Mouse (Mus musculus) layer of hippocampus, adult 9-10 months (tissue): ENCODE results near the gene Dnajb14.
A peak's percentile ranks its signal among the peaks of the same experiment; 100 is the strongest.
"Not testable (repeated sequence)": the region's sequence is repeated elsewhere in the genome, so short reads cannot be mapped to it uniquely, and the experiment has no call there.

Experiments
- DNase-seq: peaks from one replicate; pipeline ENCODE4 v3.0.0; 2022; ENCODE audit warnings: low spot score

Gene Dnajb14

DNA sequence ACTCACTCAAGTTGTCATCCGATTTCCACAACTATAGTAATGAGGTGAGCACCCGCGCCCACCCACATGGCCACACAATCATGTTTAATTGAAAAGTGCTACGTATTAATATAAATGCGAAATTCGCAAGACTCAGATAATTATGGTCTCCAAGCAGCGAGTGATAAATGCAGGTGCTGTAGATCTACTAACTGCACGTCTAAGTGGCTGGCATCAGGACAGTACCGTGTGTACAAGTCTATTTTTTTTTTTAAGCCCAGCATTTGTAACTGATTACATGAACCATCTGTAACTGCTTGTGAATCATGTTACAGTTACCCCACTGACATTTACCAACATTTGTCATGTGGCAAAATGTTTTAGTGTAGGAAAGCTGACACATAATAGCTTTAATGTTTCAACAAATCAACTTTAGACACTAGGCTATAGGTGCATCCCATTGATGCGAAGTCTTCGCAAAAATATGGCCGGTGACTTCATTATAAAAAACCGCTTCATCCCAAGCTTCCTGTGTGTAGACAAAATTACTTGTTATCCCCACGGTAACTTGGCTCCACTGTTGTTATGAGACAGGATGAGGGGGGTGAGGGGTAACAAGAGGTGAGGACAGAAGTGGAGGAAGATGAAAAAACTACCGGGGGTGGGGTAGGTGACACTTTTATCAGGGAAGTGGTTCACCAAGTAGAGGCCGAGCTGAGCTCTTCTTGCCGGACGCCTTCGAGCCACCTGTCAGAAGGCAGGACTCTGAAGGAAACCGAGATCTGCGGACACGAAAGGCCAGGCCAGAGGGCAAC, 3.9 kb upstream of the Dnajb14 start:
- no peak for DNase-seq

DNA sequence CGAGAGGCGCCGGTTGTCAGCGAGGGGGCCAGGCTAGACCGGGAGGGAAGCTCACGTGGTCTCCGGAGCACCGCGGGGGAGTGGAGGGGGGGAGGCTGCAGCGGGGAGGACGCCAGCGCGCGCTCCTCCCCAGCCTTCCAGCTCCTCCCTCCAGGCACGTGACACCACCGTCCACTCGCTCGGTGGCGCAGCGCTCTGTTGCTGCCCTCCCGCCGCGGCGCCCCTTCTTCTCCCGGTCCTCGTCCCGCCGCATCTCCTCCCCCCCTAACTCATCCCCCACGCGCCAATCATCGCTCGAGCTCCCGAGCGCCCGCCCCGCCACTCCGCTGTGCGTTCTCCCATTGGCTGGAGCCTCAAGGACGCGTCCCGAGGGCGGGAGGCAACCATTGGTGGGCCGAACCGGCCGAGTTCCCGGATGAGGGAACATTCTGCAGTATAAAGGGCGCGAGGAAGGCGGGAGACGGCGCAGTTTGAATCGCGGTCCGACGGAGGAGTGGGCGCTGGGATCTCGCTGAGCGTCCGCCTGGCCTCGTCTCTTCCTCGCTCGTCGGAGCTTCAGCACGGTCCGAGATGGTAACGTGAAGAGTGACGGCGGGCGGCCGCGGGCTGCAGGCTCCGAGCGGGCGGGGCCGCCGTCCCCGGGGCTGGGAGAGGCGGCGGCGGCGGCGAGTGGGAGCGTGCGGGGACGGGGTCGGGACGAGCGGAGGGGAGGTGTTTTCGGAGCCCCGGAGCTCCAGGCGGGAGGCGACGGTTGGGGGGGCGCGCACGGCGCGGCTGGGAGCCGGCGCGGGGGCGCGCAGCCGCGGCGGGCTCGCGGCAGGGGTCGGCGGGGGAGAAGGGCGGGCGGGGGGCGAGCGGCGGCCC, 3.1 kb upstream of the Dnajb14 start, which contains the start of gene H2afz:
Gene H2afz (plus strand): TSS at position 364 of the 864 bp plus-strand sequence.
- peak; percentile 94 for DNase-seq

DNA sequence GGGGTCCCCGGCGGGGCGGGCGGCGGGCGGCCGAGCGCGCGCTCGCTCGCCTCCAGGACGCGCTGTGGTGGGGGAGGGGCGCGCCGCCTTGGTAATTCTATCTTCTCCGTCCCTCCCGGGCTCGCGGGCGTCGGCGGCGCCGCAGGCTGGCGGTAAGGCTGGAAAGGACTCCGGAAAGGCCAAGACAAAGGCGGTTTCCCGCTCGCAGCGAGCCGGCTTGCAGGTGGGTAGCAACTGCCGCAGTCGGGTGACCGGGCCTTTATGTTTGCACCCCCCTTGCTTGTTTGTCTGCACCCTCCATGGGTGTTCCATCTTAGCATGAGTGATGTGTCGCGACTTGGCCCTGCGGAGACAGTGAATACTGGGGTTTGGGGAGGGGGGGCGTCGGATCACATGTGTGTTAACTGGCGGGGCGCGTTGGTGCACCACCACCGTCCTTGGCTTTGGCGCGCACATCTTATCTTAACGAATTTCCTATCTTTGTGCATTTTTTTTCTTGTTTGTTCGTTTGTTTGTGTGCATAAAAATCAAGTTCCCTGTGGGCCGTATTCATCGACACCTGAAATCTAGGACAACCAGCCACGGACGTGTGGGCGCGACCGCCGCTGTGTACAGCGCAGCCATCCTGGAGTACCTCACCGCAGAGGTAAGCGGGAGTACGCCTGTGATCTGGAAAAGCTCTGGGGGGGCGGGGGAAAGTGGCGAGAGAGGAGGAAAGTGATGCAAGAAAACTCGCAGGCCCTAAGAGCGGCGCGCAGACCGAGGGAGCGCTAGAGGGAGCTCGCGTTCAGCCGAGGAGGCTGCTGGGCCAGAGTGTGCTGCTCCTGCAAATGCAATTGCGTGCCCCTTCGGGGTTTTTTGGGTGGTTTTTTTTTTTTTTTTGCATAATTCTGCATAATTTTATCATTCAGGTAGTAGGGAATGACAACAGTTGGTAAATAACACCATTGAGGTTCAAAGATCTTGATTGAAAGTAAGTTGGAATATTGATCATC, 2.2 kb upstream of the Dnajb14 start:
- no peak for DNase-seq

DNA sequence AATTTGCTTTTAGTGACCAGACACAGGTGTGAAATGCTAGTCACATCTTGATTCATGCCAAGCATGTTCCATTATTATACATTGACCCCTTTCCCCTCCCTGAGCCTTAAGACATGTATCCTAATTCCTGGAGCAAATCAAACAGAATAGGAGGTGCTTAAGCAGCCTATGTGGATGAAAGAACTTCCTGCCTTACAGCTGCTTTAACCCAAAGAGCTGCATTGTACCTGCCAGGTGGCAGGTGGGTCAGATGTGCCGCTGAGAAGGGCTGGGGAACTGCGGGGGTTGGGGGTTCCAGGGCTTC, 390 bp upstream of the Dnajb14 start:
- no peak for DNase-seq

DNA sequence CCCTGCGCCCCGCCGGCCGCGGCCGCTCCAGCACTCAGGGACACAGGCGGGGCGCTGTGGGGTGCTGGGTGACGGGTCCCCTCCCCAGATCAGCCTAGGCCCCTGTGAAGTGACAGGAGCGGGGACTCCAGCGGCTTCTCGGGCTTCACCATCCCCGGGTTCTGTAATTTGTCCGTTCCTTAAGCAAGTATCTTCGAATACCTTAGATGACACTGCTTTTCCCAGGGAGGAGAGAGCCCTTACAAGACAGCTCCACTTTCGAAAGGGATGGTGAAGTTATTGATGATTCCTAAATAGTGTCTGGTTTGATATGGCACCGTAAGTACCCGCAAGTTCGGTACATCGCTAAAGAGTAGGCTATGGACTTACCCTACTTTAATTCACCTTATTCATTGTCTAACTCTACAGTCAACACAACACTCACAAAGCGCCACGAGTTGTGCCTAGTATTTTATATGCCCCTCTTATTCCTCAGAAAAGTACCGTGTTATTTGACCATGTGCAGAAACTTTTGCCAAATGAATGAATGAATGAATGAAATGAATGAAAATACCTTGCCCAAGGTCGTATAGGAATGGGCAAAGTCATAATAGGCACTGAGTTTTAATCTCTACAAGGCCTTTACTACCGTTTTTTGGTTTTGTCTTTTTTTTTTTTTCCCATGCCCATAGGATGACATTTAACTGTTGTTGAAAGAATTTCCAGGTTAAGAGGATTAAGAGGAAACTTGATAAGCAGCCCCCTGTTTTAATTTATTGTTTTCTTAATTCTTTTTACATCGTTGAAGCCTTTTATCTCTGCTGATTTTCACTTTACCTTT, 829 bp downstream of the Dnajb14 start:
- no peak for DNase-seq

DNA sequence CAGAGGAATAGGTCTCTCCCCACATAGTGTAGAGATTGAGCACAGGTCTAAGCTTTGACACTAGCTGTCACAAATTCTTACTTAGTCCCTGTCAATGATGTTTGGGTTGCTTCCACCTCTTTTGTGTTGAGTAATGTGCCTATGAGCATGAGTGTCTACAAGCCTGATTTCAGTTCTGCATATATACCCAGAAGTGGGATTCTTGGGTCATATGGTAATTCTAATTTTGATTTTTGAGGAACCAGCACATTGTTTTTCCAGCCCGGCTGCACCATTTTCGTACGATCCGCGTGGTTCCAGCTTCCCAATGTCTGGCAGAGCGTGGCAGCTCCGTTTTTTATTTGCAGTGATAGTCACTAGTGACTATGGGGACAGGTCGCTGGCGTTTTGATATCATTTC, 1.9 kb downstream of the Dnajb14 start:
- DNase-seq: no peak

DNA sequence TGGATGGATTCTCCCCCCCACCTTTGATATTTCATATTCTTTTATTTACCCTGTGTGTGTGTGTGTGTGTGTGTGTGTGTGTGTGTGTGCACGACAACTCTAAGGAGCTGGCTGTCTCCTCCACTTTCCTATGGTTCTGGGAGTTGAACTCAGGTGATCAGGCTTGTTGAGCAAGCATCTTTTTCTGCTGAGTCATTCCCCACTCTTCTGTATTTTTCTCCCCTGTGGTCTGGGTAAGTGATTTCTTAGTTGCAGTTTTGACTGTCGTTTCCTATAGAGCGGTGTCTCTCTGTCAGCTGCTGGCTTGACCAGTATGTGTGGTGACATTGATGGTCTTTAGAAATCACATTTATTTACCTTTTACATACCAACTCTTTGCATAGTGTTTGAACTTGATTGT, 11.8 kb downstream of the Dnajb14 start:
- no peak for DNase-seq

DNA sequence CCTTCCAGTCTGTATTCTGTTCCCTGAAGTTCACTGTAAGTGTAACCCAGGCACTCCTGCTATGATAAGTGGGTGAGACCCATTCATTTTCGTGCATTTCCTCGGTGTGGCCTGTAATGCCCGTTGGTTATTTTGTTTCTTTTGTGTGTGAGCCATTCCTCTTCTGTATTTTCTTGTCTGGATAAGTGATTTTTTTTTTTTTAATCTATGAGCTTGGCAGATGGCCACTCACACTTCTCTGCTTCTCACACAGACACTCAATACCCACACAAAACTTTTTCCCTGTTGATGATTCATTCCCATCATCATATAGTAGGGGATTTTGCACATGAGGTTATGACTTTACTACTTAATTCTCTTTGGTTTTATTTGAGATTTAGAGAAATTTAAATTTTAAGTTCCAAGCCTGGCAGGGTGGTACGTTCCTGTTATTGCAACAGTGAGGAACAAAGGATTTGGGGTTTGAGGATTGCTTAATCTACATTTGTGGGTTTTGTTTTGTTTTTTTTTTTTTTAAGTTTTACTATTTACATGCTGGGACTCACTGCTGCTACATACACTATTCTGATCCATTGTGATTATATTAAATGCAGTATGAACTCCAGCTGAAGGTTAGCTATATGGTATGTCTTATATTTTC, 12.8 kb downstream of the Dnajb14 start:
- no peak for DNase-seq

DNA sequence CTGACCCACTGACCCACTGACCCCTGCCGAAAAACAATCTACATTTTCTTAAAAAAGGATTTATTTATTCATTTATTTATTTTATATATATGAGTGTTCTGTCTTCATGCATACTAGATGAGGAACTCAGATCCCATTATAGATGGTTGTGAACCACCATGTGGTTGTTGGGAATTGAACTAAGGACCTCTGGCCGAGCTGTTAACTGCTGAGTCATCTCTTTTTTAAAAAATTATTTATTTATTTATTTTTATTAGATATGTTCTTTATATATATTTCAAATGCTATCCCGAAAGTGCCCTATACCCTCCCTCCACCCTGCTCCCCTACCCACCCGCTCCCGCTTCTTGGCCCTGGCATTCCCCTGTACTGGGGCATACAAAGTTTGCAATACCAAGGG, 13.6 kb downstream of the Dnajb14 start:
- no peak for DNase-seq

DNA sequence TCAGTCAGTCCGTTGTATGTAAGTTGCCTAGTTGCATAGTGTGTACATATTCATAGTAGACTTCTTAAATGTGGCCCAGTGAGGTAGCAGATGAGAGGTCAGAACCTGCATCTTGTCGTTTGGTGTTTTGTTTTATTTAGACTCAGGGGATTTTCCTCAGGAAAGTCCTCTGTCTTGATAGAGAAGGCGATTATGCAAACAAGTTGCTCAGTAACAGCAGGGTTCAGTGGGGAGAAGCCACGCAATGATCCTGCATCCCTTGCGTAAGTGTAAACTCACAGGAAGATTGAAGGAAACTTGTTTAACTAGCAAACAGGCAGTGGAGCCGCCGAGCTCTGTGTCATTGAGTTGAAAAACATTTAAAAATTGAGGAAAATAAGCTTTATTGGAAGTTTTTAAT, 20.5 kb downstream of the Dnajb14 start:
- no peak for DNase-seq

DNA sequence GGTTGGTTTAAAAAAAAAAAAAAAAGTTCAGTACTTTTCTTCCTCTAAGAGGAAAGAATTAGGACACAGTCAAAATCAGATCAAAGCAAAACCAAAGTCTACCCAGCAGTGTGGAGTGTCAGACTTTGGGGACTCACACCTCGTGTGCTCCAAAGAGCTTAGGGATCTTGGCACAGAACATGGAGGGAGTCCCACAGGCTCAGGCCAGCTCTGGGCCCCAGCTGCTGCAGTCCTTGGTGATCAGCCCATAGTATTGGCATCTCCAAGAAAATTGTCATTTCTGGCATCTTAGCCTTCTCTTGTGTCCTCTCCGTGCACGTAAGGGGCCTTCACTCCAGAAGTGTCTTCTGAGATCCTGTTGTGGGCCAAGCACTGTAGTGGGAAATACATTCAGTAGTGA, 23.6 kb downstream of the Dnajb14 start:
- DNase-seq: no peak

DNA sequence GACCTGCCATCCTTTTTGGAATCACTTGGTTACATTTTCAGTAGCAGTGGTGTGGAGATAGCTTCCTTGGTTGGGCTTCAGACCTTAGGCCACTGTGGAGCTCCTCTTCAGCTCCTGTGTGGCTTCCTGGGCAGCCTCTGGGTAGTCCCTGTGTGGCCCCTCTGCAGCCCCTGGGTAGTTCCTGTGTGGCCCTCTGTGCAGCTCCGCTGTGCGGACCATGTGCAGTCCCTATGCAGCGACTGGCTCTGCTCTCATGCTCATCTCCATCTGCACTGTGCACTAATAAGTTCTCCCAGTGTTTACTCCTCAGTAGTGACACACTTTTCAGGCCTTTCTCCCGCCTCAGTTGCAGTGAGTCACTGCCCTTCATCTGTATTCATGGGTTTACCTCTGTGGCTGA, 24.6 kb downstream of the Dnajb14 start:
- no peak for DNase-seq

DNA sequence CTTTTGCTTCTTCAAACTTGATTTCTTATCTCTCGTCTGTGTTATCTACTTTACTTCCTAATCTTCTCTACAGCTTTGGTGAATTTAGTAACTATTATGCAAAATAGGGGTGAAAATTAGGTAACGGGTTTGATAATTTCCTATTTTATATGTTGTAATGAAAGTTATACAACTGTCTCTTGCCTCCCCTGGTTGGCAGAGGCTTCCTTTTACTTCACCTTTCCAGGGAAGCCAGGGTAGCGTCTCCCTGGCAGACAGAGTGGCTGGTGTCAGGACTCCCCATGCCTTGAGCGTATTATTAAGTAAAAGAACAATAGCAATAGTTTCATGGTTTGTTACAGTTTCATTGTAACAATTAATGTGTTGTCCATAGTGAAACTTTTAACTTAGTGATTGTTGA, 26.3 kb downstream of the Dnajb14 start:
- no peak for DNase-seq

DNA sequence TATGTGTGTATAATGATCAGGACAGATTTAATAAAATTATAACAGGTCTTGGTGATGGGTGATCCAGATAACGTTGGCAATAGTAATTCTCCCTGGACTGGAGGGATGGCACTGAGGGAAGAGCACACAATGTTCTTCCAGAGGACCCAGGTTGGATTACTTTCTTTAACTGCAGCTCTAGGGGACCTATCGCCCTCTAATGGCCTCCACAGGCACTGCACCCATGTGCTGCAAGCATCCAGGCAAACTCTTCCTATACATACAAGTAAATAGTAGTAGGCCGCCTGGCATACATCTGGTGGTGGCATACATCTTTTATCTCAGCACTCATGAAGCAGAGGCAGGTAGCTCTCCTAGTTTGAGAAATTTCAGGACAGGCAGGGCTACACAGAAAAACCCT, 27.7 kb downstream of the Dnajb14 start:
- no peak for DNase-seq

DNA sequence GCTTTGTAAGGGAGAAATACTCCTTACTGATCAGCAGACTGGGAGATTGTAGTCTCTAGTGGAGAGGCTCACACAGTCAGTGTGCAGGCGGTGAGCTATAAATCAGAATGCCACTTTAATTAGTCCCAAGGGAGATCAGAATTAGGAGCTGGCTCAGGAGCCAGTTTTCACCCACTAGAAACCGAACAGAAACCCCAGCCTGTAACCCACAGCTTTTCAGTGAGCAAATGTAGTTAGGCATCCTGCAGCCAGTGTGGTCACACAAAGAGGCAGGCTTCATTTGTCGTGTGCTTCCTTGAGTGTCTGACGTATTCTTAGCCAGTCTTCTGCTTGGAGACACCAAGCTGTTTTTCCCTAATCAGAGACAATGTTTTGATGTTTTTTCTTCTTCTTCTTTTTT, 28.9 kb downstream of the Dnajb14 start:
- no peak for DNase-seq

DNA sequence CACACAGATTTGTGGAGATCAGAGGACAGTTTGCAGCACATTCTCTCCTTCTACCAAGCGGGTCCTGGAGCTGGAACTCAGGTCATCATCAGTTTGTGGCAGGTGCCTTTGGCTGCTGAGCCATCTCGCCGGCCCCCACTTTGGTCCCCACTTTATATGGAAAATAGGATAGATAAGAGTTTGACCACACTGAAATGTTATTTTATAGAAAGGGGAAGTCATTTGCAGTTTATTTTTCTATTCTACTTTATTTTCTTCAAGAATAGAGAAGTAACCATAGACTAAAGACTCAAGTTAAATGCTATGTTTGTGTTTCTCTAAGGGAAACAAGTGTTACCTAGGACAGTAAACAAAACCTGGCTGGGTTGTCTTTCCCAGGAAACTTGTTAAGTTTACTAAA, 29.4 kb downstream of the Dnajb14 start:
- no peak for DNase-seq

DNA sequence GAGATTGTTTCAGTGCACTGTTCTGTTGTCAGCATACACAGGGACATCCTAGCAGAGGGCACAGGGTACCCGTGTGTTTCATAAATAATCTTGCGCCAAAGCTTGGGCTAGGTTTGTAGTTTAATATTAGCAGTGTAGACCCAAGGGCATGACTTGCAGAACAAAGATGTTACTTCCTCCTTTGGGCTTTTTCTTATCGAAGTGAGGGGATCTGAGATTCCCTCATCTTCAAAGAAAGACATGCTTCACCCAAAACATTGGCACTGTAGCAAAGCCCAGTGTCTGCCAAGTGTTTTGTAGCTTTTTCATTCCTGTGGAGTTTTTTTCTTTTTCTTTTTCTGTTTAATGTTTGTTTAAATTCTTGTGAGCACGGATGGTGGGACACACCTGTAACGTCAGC, 30.2 kb downstream of the Dnajb14 start:
- no peak for DNase-seq

DNA sequence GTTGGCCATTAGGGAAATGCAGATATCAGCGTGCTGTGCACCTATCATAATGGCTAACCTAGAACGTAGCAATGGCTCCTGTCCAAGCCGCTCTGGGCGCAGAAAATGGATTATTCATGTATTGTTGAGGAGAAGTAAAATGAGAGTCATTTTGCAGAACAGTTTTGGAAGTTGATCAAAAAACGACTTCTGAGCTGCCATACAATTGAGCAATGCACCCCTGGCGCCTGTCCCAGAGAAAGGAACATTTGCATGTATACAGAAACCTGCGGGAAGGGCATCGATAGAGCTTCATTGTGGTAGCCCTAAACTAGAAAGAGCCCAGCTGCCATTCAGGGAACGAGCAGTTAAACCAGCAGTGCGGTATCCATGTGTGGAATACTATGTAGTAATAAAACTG, 32.7 kb downstream of the Dnajb14 start:
- DNase-seq: peak; percentile 10

DNA sequence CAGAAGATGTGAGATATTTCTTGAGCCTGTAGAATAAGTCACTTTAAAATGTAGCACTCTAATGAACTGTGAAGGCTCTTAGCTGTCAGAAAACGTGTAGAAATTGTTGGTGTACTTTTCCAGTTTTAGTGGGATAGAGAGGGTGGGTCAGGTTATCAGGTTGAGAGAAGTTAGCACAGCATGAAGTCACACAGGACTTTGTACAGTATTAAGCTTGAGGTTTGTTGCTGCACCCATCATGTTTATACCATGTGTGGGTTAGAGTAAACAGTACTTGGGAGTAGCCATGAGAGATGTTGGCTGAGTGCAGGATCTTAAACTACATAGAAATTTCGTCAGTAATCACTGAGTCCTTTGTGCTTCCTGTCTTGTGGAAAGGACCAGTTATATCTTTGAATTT, 45.6 kb downstream of the Dnajb14 start:
- DNase-seq: no peak

DNA sequence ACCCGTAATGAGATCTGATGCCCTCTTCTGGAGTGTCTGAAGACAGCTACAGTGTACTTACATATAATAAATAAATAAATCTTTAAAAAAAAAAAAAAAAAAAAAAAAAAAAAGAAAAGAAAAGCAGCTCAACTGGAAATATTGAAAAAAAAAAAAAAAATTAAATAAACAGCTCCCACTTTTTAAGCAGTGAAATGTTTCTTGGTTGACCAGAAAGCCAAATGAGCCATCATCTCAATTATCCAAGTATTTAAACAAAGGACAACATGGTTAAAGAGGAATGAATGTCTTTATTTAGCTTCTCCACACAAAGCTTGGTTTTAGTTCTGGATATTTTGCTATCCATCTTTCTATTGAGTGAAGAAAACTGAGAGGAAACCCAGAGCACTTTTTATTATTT, 47.1 kb downstream of the Dnajb14 start:
- DNase-seq: not testable (repeated sequence)

DNA sequence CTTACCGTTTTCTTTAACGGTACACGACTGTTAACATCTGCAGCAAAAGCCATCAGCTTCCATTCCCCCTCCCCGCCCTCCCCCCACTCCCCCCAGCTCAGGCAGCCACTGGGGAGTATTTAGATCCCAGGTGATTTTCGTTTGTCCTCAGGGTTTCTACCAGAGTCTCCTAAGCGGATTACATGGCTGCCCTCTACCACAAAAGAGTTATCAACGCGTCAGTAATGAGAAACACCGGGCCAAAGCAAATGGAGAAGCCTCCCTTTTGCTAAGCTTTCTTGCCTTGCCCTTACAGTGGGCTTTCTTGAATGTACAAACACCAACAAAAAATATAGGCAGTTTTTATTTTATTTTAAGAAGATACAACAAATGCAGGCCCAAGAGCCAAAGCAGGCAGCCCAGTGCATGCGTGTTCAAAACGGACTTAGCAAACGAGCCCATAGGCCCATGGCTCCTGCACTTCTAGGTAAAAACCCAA, 50.3 kb downstream of the Dnajb14 start:
- no peak for DNase-seq
